Mouse (Mus musculus): ENCODE results near the gene Ocln. TPM values are rescaled to one million over a fixed set of nuclear protein-coding genes. Genes with fewer than 3 reads are reported as not detected.
"Not testable (repeated sequence)": the region's sequence is repeated elsewhere in the genome, so short reads cannot be mapped to it uniquely, and the experiment has no call there.

Ocln gene
- polyA plus RNA-seq, 1 experiment from 2014 or later = 9.1 TPM

DNA sequence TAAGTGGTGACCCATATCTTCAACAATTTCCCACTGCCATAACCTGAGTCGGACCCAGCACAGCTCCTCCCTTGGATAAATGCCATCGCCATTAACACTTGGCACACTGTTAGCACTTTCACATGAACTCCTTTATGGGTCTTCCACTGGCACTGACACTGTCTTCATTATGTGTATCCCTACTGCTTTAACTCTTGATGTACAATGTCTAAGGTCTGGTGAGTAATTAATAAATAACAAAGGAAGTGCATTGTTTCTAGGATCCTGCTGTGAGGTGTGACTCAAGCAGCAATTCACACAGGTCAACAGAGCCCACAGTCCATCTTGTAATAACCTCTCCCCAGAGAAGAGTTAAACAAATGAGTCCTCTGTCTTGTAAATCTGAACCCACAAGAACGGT is 91.2 kb downstream of the Ocln start:
- WGBS = 74% methylated on average over 3 of the region's 3 CpGs
- H3K36me3 ChIP-seq = peaks cover 47% of the 10 kb centered on the region
- no peak overlapping the region for H3K27ac ChIP-seq
- H3K27me3 ChIP-seq = no peaks in the 10 kb centered on the region
- no peak overlapping the region for H3K9ac ChIP-seq
- no peak overlapping the region for H3K4me2 ChIP-seq
- ATAC-seq (ENCODE audit: low FRiP score) = no peak
- H3K4me1 ChIP-seq (replicated peaks) = no peaks in the 10 kb centered on the region
- H3K4me3 ChIP-seq = no peak overlapping the region
- H3K9me3 ChIP-seq = peaks cover 3% of the 10 kb centered on the region; the same call in 1 of the 2 replicates

DNA sequence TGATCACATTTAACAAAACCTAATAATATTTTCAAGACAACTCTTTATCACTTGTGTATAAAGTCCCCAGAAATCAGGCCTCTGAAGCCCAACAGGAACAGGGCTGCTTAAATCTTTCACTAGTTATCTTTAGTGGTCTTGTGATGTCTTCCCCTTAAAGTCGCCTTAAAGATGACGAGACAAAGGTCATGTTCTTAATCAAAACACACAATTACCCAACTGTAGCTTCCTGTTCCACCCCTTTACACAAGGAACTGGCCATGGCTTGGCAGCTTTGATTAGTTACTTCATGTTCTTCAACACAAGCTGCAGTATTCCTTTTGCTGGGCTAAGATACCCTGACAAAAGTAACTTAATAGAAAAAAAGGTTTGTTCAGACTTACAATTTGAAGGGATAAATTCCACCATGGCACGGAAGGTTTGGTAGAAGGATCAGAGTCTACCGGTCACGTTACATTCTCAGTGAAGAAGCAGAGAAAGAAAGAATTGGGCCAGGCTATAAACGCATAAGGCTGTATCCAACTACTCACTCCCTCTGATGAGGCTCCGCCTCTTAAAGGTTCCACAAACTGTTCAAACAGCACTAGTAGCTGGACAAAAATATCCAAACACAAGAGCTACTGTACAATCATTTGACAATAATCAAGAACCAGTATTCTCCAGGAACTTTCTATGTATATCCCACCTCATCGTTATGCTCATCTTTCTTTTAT is 99.9 kb downstream of the Ocln start, which contains the start of gene Naip1:
Gene Naip1 (minus strand): TSS at position 455 of the 713 bp plus-strand sequence.
- not testable (repeated sequence) for H3K4me3 ChIP-seq; H3K4me1 ChIP-seq (replicated peaks); ATAC-seq (ENCODE audit: low FRiP score); H3K27ac ChIP-seq; H3K9ac ChIP-seq; H3K4me2 ChIP-seq; H3K27me3 ChIP-seq; H3K36me3 ChIP-seq; H3K9me3 ChIP-seq
- WGBS = 84% methylated on average over 8 of the region's 8 CpGs

DNA sequence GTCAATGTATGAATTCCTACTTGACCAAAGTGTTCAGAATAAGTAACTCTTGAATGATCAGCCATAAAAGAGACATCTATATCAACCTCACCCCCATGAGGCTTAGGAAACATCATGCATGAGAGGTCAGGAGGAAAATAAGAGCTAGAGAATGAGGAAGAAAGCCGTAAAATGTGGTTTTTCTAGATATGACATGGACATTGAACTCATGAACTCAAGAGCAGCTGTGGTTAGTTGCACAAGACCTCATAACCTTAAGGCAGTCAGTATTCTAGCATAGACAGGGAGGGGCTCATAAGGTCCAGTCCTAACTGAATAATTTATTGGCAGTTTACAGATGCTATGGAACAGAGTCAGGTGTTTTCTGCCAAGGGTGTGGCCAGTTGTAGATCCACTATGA is 103.0 kb downstream of the Ocln start:
- Histone ChIP-seq H3K4me3 (no peak overlapping the region), H3K36me3 (no peaks in the 10 kb centered on the region), H3K27ac (no peak overlapping the region), H3K4me1 (replicated peaks) (no peaks in the 10 kb centered on the region), H3K27me3 (no peaks in the 10 kb centered on the region), H3K4me2 (no peak overlapping the region), H3K9ac (no peak overlapping the region), H3K9me3 (no peaks in the 10 kb centered on the region)
- ATAC-seq (ENCODE audit: low FRiP score) = no peak
- 89% methylated on average over 1 of the region's 1 CpGs for WGBS

Other genes with a start within 250 kb of the Ocln start
- 0.12 and 0.13 TPM in 2 replicates for gene Naip6, start 235.0 kb downstream of the Ocln start, polyA plus RNA-seq (2015; fragmentation: Nextera tagmentation; extraction: Ambion mirVana)
- gene Naip1, start 99.8 kb downstream of the Ocln start, polyA plus RNA-seq (2015; fragmentation: Nextera tagmentation; extraction: Ambion mirVana) = 0.04 and 0.13 TPM in 2 replicates
- 73.2 and 79.5 TPM in 2 replicates for gene Gtf2h2, start 60.1 kb downstream of the Ocln start, polyA plus RNA-seq (2015; fragmentation: Nextera tagmentation; extraction: Ambion mirVana)
- gene Marveld2, start 64.3 kb upstream of the Ocln start, polyA plus RNA-seq (2015; fragmentation: Nextera tagmentation; extraction: Ambion mirVana) = 2.4 TPM in 2 replicates
- 335 and 338 TPM in 2 replicates for gene Ak6, start 98.3 kb upstream of the Ocln start, polyA plus RNA-seq (2015; fragmentation: Nextera tagmentation; extraction: Ambion mirVana)
- gene Rad17, start 98.3 kb upstream of the Ocln start, polyA plus RNA-seq (2015; fragmentation: Nextera tagmentation; extraction: Ambion mirVana) = 19.8 and 19.9 TPM in 2 replicates
- 21.2 and 28.6 TPM in 2 replicates for gene Taf9, start 98.9 kb upstream of the Ocln start, polyA plus RNA-seq (2015; fragmentation: Nextera tagmentation; extraction: Ambion mirVana)
- gene Ccdc125, start 117.0 kb upstream of the Ocln start, polyA plus RNA-seq (2015; fragmentation: Nextera tagmentation; extraction: Ambion mirVana) = 1.9 TPM in 2 replicates
- 50.7 and 53.1 TPM in 2 replicates for gene Cdk7, start 178.2 kb upstream of the Ocln start, polyA plus RNA-seq (2015; fragmentation: Nextera tagmentation; extraction: Ambion mirVana)
- 139 and 151 TPM in 2 replicates for gene Mrps36, start 191.9 kb upstream of the Ocln start, polyA plus RNA-seq (2015; fragmentation: Nextera tagmentation; extraction: Ambion mirVana)
- 10.2 and 11.5 TPM in 2 replicates for gene Cenph, start 223.2 kb upstream of the Ocln start, polyA plus RNA-seq (2015; fragmentation: Nextera tagmentation; extraction: Ambion mirVana)
- 57.6 and 65.0 TPM in 2 replicates for gene Ccnb1, start 233.9 kb upstream of the Ocln start, polyA plus RNA-seq (2015; fragmentation: Nextera tagmentation; extraction: Ambion mirVana)

Measured in hindbrain, embryonic 13.5 days (tissue).